Mouse (Mus musculus): Measurements from ENCODE around the gene Nat14. TPM values are rescaled to one million over a fixed set of nuclear protein-coding genes. Genes with fewer than 3 reads are reported as not detected.
"Not testable (repeated sequence)": the region's sequence is repeated elsewhere in the genome, so short reads cannot be mapped to it uniquely, and the experiment has no call there.

Gene Nat14
- total RNA-seq (2021), result 10 to 100 TPM; 70.1 to 72.6 TPM

GRCm38 (mm10) chr7:4921824-4922482 is at the start of gene Nat14:
Nat14 (plus strand) TSS chr7:4922028.
- intact Hi-C loops (cut with DNase I), result no loop called here
- DNase-seq (ENCODE audit: extremely low spot score in 1 of 2, low spot score in 2 of 2), result no peak

GRCm38 (mm10) chr7:4876753-4877221 is 45.0 kb upstream of the Nat14 start, which contains the start of gene Isoc2a:
Isoc2a (plus strand) TSS chr7:4877153.
- DNase-seq (ENCODE audit: extremely low spot score in 1 of 2, low spot score in 2 of 2), result peak; percentile 84 to 92
- intact Hi-C loops (cut with DNase I), result no loop called here

- DNase-seq (ENCODE audit: extremely low spot score in 1 of 2, low spot score in 2 of 2), result no peak
- intact Hi-C loops (cut with DNase I), result no loop called here
Measured at GRCm38 (mm10) chr7:4877226-4877625, 44.6 kb upstream of the Nat14 start.

GRCm38 (mm10) chr7:4878186-4878585 is 43.6 kb upstream of the Nat14 start:
- intact Hi-C loops (cut with DNase I), result no loop called here
- DNase-seq (ENCODE audit: extremely low spot score in 1 of 2, low spot score in 2 of 2), result no peak

GRCm38 (mm10) chr7:4879036-4879435 is 42.8 kb upstream of the Nat14 start:
- DNase-seq (ENCODE audit: extremely low spot score in 1 of 2, low spot score in 2 of 2); intact Hi-C loops (cut with DNase I): not testable (repeated sequence)

GRCm38 (mm10) chr7:4886680-4887079 is 35.1 kb upstream of the Nat14 start:
- intact Hi-C loops (cut with DNase I), result no loop called here
- DNase-seq (ENCODE audit: extremely low spot score in 1 of 2, low spot score in 2 of 2), result no peak

- intact Hi-C loops (cut with DNase I), result no loop called here
- DNase-seq (ENCODE audit: extremely low spot score in 1 of 2, low spot score in 2 of 2), result no peak
Measured at GRCm38 (mm10) chr7:4895186-4895585, 26.6 kb upstream of the Nat14 start.

- no peak for DNase-seq (ENCODE audit: extremely low spot score in 1 of 2, low spot score in 2 of 2)
- intact Hi-C loops (cut with DNase I), result no loop called here
Measured at GRCm38 (mm10) chr7:4898851-4899648, 22.8 kb upstream of the Nat14 start.

- DNase-seq (ENCODE audit: extremely low spot score in 1 of 2, low spot score in 2 of 2), result peak in 1 of 2 experiments; percentile 55
Measured at GRCm38 (mm10) chr7:4899649-4900522, 21.9 kb upstream of the Nat14 start.

GRCm38 (mm10) chr7:4900523-4900851 is 21.3 kb upstream of the Nat14 start:
- DNase-seq (ENCODE audit: extremely low spot score in 1 of 2, low spot score in 2 of 2), result no peak
- intact Hi-C loops (cut with DNase I), result no loop called here

More at GRCm38 (mm10) chr7:4899649-4900522, 21.9 kb upstream of the Nat14 start:
- intact Hi-C loops (cut with DNase I), result no loop called here

GRCm38 (mm10) chr7:4901171-4901570 is 20.7 kb upstream of the Nat14 start:
- intact Hi-C loops (cut with DNase I), result no loop called here
- DNase-seq (ENCODE audit: extremely low spot score in 1 of 2, low spot score in 2 of 2), result peak in 1 of 2 experiments; percentile 59

- no peak for DNase-seq (ENCODE audit: extremely low spot score in 1 of 2, low spot score in 2 of 2)
- intact Hi-C loops (cut with DNase I), result no loop called here
Measured at GRCm38 (mm10) chr7:4902404-4902803, 19.4 kb upstream of the Nat14 start.

GRCm38 (mm10) chr7:4906466-4906950 is 15.3 kb upstream of the Nat14 start, which contains the start of gene Gm36210:
Gm36210 (minus strand) TSS chr7:4906516.
- intact Hi-C loops (cut with DNase I), result no loop called here
- DNase-seq (ENCODE audit: extremely low spot score in 1 of 2, low spot score in 2 of 2), result no peak

- peak in 1 of 2 experiments; percentile 83 for DNase-seq (ENCODE audit: extremely low spot score in 1 of 2, low spot score in 2 of 2)
- intact Hi-C loops (cut with DNase I), result no loop called here
Measured at GRCm38 (mm10) chr7:4911561-4911960, 10.3 kb upstream of the Nat14 start.

- intact Hi-C loops (cut with DNase I), result no loop called here
- no peak for DNase-seq (ENCODE audit: extremely low spot score in 1 of 2, low spot score in 2 of 2)
Measured at GRCm38 (mm10) chr7:4912248-4912647, 9.6 kb upstream of the Nat14 start.

- peak; percentile 91 to 96 for DNase-seq (ENCODE audit: extremely low spot score in 1 of 2, low spot score in 2 of 2)
- intact Hi-C loops (cut with DNase I), result loop anchor here (5.0 kb wide), 1 partner anchor 73 kb away; the partner anchor contains the start of gene Shisa7
Measured at GRCm38 (mm10) chr7:4915007-4915665, 6.7 kb upstream of the Nat14 start, which contains the start of gene Zfp628. Zfp628 (plus strand) TSS chr7:4915217.

GRCm38 (mm10) chr7:4915669-4916416 is 6.0 kb upstream of the Nat14 start:
- intact Hi-C loops (cut with DNase I), result loop anchor here (5.0 kb wide), 1 partner anchor 74 kb away; the partner anchor contains the start of gene Shisa7
- DNase-seq (ENCODE audit: extremely low spot score in 1 of 2, low spot score in 2 of 2), result no peak
